Mouse (Mus musculus) adipose tissue, adult 10 weeks (tissue): ENCODE measurements around the gene Tnfsfm13. TPM values are rescaled to one million over a fixed set of nuclear protein-coding genes. Genes with fewer than 3 reads are reported as not detected.

Experiments
- polyA plus RNA-seq: library from polyadenylated mRNA; stranded (reverse); fragments of 350-450 nt; fragmentation: Illumina TruSeq; extraction: RNeasy Lipid Tissue Mini Kit (QIAGEN cat#74804); gene quantifications from one replicate; pipeline ENCODE4 v1.2.3, GENCODE M21; 2014; ENCODE audit warnings: low read depth, low replicate concordance

The Tnfsfm13 gene
- polyA plus RNA-seq = 8.1 TPM

DNA sequence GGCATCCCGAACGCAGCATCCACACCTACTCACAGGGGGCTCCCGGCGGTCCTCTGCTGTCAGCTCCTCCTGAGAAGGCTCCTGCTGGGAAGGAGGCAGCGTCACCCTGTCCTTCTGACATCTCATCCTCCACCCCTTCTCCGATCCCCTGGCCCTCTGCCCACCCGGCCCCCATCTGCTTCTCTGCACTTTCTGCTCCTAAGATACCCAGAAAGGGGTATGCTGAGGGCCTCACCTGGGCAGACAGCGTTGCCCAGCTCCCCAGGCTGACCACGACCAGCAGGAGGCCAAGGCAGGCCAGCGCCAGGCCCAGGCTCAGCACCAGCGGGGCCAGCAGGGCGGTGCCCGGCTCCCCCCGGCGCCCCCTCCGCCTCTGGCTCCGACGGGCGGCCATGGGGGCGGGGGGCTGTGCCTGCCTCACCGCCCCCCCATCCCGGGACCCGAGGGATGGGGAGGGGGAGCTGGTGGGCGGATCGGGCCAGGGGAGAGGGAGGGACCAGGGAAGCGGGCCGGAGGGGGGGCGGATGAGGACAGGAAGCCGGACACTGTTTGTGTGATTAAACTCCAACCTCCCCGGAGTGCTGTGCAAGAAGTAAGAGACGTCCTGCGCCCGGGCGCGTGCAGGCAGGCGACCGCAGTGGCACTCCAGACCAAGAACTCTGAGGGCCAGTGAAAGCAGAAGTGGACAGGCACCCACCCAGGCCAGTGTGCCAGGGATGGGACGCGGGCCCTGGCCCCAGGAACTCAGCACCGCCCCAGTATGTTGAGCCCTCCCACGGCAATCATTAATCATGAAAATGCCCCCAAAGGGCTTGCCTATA, at the start of gene Tnfsfm13, which contains the start of gene Tnfsf12:
TSS of gene Tnfsfm13 (minus strand) at position 738 of the 821 bp plus-strand sequence.
TSS of gene Tnfsf12 (minus strand) at position 489 of the 821 bp plus-strand sequence.

DNA sequence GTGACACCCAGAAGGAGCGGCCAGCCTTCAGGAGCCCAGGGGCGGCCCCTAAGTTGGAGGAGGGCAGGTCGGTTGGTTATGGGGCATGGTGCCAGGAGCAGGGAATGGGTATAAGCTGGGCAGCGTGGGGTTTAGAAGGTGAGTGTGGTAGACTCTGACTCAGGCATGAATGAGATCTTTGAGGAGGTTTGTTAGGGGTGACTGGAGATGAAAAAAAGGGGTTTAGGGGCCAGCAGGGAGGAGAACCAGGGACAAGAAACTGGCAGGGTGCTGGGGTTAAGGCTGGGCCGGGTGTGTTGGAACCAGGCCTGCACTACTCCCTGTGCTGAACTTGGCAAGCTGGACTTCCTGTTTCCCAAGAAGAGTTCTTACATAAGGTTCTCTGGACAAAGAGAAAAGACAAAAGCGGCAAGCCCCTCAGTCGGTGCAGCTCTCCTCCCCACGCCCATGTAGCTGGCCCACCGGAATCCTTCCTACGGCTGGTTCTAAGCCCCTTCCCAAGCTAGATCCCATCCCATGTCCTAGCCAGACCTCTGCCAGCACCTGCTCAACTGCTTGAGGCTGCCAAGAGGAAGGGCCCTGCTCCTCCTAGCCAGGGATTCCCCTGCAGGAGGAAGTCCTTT, 10.3 kb downstream of the Tnfsfm13 start, which contains the start of gene Tnfsf13:
TSS of gene Tnfsf13 (minus strand) at position 259 of the 623 bp plus-strand sequence.

DNA sequence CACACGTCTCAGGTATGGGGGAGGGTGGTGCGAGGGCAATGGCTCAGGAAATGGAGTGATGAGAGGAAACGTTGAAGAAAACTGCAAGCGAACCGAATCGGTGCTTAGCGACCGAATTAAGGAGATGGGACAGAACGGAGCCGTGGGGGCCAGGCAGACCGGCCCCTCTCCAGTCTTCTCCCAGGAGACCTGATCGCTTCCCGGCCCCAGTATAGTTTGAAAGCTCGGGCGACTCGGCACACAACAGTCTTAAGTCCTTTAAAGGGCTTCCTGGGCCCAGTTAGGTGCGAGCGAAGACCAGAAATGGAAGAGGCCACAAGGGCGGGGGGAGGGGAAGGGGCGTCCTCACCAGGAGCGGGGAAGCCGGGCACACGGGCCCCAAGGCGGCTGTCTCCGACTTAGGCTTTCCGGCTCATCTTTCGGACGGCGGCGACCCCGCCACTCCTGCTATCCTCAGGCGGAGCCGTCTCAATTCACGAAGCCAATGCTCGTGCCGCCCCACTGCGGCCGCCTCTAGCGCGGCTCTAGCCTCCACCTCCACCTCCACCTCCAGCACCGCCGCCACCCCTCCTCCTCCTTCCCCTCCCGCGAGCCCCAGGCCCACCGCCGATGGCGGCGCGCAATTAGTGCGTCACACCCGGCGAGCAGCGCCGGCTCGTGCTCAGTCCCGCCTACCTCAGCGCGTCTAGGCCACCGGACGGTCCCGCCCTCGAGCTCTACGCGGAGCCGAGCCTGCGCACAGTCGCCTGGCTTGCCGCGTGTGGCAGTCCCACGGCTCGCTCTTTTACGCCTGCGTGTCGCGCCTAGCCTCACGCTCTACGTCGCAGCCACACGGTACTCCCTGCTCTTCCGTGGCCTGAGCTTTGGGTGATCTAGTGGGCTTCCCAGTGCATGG, 14.3 kb downstream of the Tnfsfm13 start, which contains the start of gene Senp3:
TSS of gene Senp3 (minus strand) at position 771 of the 895 bp plus-strand sequence.

DNA sequence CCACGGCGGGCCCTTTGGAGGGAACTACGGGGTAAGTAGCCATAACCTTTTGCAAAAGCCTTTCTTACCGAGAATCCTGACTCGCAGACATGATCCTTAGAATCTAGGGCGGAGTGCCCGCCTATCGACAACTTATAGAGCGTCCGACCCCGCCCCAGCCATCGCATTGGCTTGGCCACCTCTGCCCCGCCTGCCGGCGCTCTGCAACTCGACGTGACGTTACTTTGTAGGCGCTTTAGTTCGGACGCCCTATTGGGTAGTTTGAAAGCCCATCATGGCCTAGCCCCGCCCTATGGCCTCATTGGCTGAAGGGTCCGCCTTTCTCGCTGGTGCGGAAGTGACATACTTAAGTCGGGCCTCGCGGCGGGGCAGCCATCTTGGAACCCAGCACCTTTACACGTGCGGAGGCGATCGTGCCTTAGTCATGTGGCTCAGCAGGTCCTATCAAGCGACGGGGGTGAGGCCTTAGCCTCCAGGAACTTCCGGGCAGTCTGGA, 23.6 kb downstream of the Tnfsfm13 start, which contains the start of gene Eif4a1:
TSS of gene Eif4a1 (minus strand) at position 213 of the 496 bp plus-strand sequence.

DNA sequence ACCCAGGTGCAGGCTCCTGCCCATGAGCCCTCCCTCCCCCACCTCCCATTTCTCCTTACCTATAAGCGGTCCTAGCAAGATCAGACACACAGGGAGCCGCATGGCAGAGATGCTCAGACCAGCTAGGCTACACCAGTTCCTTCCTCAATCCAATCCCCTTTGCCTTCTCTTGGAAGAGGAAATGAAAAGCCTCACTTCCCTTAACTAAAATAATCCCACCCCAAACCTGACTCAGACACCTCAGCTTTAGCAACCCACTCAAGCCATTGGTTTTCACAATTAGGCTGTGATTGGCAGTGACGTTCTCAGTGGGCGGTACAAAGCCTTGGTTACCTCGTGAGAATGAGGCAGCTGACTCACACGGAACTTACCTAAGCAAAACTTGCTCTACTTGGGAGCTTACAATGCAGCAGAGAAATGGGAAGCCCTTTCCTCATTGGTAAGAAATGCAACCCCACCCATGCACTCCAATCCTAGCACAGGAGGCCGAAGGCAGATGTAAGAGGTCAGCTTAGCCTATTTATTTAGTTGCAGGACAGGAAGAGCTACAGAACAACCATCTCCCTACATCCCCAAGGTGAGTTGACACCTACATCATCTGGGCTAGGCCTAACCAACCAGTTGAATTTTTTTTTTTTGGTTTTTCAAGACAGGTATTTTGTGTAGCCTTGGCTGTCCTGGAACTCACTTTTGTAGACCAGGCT, 29.8 kb downstream of the Tnfsfm13 start, which contains the start of gene Cd68:
TSS of gene Cd68 (minus strand) at position 193 of the 704 bp plus-strand sequence.

DNA sequence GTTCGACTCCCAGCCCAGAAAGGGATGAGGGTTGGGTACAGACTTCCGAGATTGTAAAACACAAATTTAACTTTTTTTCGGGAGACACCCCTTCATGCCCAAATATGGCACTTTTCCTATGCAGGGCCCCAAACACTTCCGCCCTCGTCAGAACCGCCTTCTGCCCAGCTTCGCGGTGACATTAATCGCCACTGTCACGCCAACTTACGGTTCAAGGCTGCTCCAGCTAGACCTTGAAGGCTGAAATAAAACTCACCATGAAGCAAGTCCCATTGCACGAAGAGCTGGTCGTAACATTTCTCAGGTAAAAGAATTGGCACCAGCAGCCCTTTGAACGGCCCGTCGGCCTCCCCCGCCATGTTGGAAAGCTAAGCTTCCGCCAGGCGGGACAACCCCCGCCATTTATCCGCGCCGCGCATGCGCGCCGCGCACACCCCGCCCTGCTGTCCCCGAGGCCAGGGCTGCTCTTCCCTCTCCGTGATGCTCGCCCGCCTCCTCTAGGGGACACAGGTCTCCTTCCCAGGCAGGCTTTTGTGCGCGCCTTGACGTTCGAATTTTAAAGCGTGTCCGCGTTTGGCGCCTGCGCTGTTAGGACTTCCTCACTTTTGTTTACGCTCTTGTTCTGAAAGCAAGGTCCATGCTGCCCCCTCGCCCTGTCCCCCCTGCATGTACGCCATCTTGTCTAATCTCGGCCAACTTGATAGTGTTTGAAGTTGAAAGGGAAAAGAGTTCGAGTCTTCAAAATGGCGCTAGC, 33.5 kb downstream of the Tnfsfm13 start, which contains the start of gene Mpdu1:
TSS of gene Mpdu1 (minus strand) at position 430 of the 754 bp plus-strand sequence.

DNA sequence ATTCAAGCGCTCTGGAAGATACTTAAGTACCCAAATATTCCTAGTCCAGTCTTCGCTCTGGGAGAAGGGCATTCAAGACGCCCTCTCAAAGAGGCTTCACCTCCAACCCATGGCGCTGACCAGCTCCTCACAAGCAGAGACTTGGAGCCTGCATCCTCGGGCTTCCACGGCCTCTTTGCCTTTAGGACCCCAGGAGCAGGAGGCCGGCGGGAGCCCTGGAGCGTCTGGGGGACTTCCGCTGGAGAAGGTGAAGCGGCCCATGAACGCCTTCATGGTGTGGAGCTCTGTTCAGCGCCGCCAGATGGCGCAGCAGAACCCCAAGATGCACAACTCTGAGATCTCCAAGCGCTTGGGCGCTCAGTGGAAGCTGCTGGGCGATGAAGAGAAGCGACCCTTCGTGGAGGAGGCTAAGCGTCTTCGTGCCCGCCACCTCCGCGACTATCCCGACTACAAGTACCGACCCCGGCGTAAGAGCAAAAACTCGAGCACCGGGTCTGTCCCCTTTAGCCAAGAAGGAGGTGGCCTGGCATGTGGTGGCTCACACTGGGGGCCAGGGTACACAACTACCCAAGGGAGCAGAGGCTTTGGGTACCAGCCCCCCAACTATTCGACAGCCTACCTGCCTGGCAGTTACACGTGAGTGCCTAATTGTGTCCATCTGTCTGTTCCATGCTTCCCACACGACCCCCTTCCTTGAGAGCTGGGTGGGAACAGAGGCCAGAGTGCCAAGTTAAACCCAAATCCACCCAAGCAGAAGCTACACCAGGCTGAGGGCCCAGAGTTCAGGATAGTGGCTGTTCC, 40.4 kb downstream of the Tnfsfm13 start, which contains the start of gene Sox15:
TSS of gene Sox15 (plus strand) at position 51 of the 801 bp plus-strand sequence.

Other genes with a start within 250 kb of the Tnfsfm13 start
- 1.2 TPM for gene Dnah2, start 147.0 kb downstream of the Tnfsfm13 start, polyA plus RNA-seq
- 1.1 TPM for gene Efnb3, start 135.9 kb downstream of the Tnfsfm13 start, polyA plus RNA-seq
- gene Wrap53, start 115.8 kb downstream of the Tnfsfm13 start, polyA plus RNA-seq = 9.2 TPM
- gene Trp53, start 115.7 kb downstream of the Tnfsfm13 start, polyA plus RNA-seq = 35.1 TPM
- gene Atp1b2, start 90.2 kb downstream of the Tnfsfm13 start, polyA plus RNA-seq = 14.8 TPM
- gene Shbg, start 78.2 kb downstream of the Tnfsfm13 start, polyA plus RNA-seq = not detected
- 16.0 TPM for gene Sat2, start 74.1 kb downstream of the Tnfsfm13 start, polyA plus RNA-seq
- gene Fxr2, start 63.1 kb downstream of the Tnfsfm13 start, polyA plus RNA-seq = 64.4 TPM
- gene Sox15, start 40.8 kb downstream of the Tnfsfm13 start, polyA plus RNA-seq = 0.92 TPM
- 89.0 TPM for gene Mpdu1, start 33.5 kb downstream of the Tnfsfm13 start, polyA plus RNA-seq
- gene Cd68, start 29.9 kb downstream of the Tnfsfm13 start, polyA plus RNA-seq = 45.6 TPM
- gene Eif4a1, start 23.7 kb downstream of the Tnfsfm13 start, polyA plus RNA-seq = 395 TPM
- gene Senp3, start 14.0 kb downstream of the Tnfsfm13 start, polyA plus RNA-seq = 67.4 TPM
- gene Tnfsf13, start 10.3 kb downstream of the Tnfsfm13 start, polyA plus RNA-seq = 5.4 TPM
- gene Tnfsf12, start 249 bp downstream of the Tnfsfm13 start, polyA plus RNA-seq = 19.2 TPM
- gene Polr2a, start 62.5 kb upstream of the Tnfsfm13 start, polyA plus RNA-seq = 43.9 TPM
- 1.5 TPM for gene Slc35g3, start 65.9 kb upstream of the Tnfsfm13 start, polyA plus RNA-seq
- gene Zbtb4, start 69.8 kb upstream of the Tnfsfm13 start, polyA plus RNA-seq = 28.9 TPM
- gene Chrnb1, start 99.8 kb upstream of the Tnfsfm13 start, polyA plus RNA-seq = 8.3 TPM
- gene Fgf11, start 105.8 kb upstream of the Tnfsfm13 start, polyA plus RNA-seq = 8.7 TPM
- gene Tmem102, start 109.5 kb upstream of the Tnfsfm13 start, polyA plus RNA-seq = 13.6 TPM
- gene Gm39566, start 119.2 kb upstream of the Tnfsfm13 start, polyA plus RNA-seq = 2.2 TPM
- 14.1 TPM for gene Spem2, start 122.4 kb upstream of the Tnfsfm13 start, polyA plus RNA-seq
- gene Spem1, start 126.1 kb upstream of the Tnfsfm13 start, polyA plus RNA-seq = 23.3 TPM
- gene Nlgn2, start 141.7 kb upstream of the Tnfsfm13 start, polyA plus RNA-seq = 19.0 TPM
- gene Tmem256, start 142.4 kb upstream of the Tnfsfm13 start, polyA plus RNA-seq = 183 TPM
- 31.1 TPM for gene Plscr3, start 150.3 kb upstream of the Tnfsfm13 start, polyA plus RNA-seq
- gene Tnk1, start 162.6 kb upstream of the Tnfsfm13 start, polyA plus RNA-seq = 23.7 TPM
- not detected for gene Tmem95, start 181.9 kb upstream of the Tnfsfm13 start, polyA plus RNA-seq
- gene Kctd11, start 185.3 kb upstream of the Tnfsfm13 start, polyA plus RNA-seq = 9.4 TPM
- 43.9 TPM for gene Acap1, start 199.4 kb upstream of the Tnfsfm13 start, polyA plus RNA-seq
- gene 2810408A11Rik, start 204.9 kb upstream of the Tnfsfm13 start, polyA plus RNA-seq = 14.3 TPM
- 35.5 TPM for gene Neurl4, start 205.0 kb upstream of the Tnfsfm13 start, polyA plus RNA-seq
- 47.7 TPM for gene Gps2, start 217.8 kb upstream of the Tnfsfm13 start, polyA plus RNA-seq
- 484 TPM for gene Eif5a, start 225.9 kb upstream of the Tnfsfm13 start, polyA plus RNA-seq
- gene Ybx2, start 239.7 kb upstream of the Tnfsfm13 start, polyA plus RNA-seq = 58.7 TPM